Mouse (Mus musculus) brain, embryonic 14.5 days (tissue): Measurements from ENCODE around the gene Nosip. TPM values are rescaled to one million over a fixed set of nuclear protein-coding genes. Genes with fewer than 3 reads are reported as not detected.
"Not testable (repeated sequence)": the region's sequence is repeated elsewhere in the genome, so short reads cannot be mapped to it uniquely, and the experiment has no call there.

ENCODE experiments used
- DNase-seq: peaks from one replicate; pipeline ENCODE4 v3.0.0-alpha.2; 2011; ENCODE audit warnings: low read depth
- CTCF ChIP-seq: fragments of 200-500 bp; IDR thresholded peaks from 2 replicates; pipeline ENCODE4 v1.5.1; 2012; ENCODE audit warnings: inconsistent platforms, mild to moderate bottlenecking, moderate library complexity, borderline replicate concordance; ENCODE audit not compliant: insufficient read depth, insufficient read length; ENCODE audit errors: extremely low read depth
- POLR2A ChIP-seq: fragments of 200-500 bp; IDR thresholded peaks from 2 replicates; pipeline ENCODE4 v1.6.1; 2012; ENCODE audit warnings: mild to moderate bottlenecking, inconsistent platforms, borderline replicate concordance; ENCODE audit not compliant: poor library complexity, insufficient read depth, insufficient read length, severe bottlenecking; ENCODE audit errors: extremely low read depth
- polyA plus RNA-seq: library from polyadenylated mRNA; depleted of rRNA; stranded (reverse); fragments of >200 nt; gene quantifications from 2 replicates; pipeline ENCODE4 v1.2.3, GENCODE M21; 2012

Nosip gene
- polyA plus RNA-seq, 1 experiment, result 81.9 TPM

GRCm38 (mm10) chr7:45102441-45102840, 40.2 kb downstream of the Nosip start:
- TF ChIP-seq POLR2A (no peak), CTCF (no peak)
- DNase-seq, result no peak

DNA sequence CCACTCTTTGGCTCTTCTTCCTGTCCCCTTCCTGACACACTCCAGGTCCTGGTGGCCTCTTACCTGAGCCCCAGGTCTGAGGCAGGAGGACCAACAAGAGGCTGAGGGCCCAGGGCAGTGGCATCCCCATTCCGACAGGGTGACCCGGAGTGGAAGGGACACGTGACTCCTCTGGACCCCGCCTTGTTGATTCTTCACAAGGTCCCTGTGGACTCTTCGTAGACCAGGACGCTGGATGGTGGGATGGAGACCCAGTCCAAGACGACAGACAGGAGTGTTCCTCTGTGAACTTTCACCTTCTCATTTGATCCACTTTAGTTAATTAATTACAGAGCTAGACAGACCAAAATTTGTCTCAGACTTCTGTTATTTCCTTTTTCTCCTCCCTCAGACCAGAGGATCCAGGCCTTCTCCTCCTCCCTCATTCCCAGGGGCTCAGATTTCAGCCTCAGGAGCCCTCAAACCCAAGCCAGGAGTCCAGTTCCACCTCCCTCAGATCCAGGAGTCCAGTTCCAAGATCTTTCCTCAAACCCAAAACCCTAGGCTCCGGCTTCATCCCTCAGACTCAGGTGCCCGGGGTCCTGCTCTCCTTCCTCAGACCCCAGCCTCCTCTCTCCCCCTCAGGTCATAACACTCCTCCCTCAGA, 40.8 kb downstream of the Nosip start:
- TF ChIP-seq POLR2A (no peak), CTCF (no peak)

DNA sequence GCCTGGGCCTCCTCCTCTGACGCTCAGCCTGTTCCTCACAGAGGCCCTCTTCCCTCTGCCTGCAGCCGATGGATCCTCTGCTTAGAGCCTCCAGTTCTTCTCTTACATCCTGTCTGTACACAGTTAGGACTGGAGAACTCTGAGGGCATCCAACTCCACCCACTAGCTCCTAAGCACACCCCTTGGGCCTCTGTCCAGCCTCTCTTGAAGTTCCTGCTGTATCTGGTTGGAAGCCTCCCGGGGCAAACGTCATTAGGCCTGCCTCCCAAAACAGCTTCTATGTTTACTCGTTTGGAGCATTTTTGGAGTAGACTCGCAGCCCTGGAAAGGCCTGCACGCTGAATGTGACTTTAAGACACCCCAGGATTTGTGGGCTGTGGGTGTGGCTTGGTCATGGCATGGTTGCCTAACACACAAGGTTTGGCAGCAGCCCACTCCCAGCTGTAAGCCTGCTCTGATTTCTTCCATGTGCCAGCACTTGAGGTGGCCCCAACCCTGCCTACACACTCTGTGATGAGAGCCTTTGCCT, 41.5 kb downstream of the Nosip start, which contains the start of gene Fcgrt:
Gene Fcgrt (minus strand): TSS at position 200 of the 529 bp plus-strand sequence.
- TF ChIP-seq POLR2A (no peak), CTCF (no peak)
- DNase-seq, result peak; percentile 67

More for the DNA sequence above, 40.8 kb downstream of the Nosip start:
- DNase-seq, result no peak

DNA sequence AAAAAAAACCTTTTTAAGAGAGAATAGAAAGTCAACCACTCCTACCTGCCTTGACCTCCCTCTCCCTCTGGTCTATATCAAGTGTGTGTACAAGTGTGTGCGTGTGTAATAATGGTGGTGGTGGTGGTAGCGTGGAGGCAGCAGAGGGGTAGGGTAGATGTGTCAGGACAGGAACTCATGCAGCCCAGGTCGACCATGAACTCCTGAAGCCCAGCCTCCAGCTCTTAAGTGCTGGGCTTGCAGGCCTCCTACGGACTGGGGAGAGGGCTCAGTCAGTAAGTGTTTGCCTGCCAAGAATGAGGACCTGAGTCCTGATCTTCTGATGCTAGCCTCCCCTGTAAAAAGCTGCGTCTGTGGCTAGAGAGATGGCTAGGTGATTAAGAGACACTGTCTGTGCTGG, 42.7 kb downstream of the Nosip start:
- TF ChIP-seq CTCF (no peak), POLR2A (no peak)
- no peak for DNase-seq

GRCm38 (mm10) chr7:45105491-45105890, 43.3 kb downstream of the Nosip start:
- DNase-seq, result no peak
- TF ChIP-seq POLR2A (no peak), CTCF (no peak)

DNA sequence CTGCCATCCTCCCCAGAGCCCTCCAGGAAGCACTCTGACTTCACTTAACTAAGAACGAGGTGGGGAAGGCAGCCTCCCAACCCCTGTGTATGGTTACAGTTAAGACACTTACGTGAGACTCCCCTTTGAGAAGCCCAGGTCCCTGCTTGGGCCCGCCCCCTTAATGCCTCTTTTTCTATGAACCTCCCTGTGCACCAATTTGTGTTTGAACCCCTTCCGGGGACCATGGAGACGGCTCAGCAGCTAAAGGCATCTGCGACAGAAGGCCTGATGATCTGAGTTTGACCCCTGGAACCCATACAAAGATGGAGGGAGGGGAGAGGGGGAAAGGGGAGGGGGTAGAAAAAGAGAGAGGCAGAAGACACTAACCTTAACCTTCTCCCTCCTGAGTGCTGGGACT, 44.2 kb downstream of the Nosip start:
- DNase-seq, result no peak
- no peak for TF ChIP-seq POLR2A
- no peak for TF ChIP-seq CTCF

GRCm38 (mm10) chr7:45107052-45107645, 44.9 kb downstream of the Nosip start:
- TF ChIP-seq CTCF (no peak), POLR2A (no peak)

DNA sequence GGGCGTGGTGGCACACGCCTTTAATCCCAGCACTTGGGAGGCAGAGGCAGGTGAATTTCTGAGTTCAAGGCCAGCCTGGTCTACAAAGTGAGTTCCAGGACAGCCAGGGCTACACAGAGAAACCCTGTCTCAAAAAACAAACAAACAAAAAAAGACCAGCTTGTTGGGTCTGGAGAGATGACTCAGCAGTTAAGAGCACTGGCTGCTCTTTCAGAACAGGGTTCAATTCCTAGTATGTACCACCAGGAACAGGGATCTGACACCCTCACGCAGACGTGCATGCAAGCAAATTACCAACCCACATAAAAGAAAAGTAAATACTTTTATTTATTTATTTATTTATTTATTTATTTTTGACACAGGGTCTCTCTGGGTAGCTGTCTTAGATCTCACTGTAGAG, 47.9 kb downstream of the Nosip start:
- not testable (repeated sequence) for DNase-seq

More at GRCm38 (mm10) chr7:45107052-45107645, 44.9 kb downstream of the Nosip start:
- DNase-seq, result no peak

GRCm38 (mm10) chr7:45111940-45112339, 49.7 kb downstream of the Nosip start:
- no peak for DNase-seq
- TF ChIP-seq POLR2A, result no peak
- TF ChIP-seq CTCF, result no peak

- TF ChIP-seq CTCF, result no peak
- no peak for TF ChIP-seq POLR2A
- DNase-seq, result no peak
Measured at GRCm38 (mm10) chr7:45112529-45112928, 50.3 kb downstream of the Nosip start.

DNA sequence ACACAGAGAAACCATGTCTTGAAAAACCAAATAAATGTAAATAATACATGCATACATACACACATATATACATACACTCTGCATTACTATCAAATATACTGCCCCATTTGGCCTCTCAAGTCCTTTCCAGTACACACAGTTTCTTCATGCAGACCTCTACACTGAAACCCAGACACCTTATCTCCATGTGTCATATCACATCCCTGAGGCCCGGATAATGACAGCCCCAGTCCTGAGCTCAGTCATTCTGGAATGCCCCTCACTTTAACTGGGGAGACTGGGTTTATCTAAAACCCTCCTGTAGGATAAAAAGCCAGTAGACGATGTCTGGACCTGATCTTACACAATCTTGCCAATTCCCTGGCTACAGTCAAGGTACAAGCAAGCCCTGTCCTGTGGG, 51.2 kb downstream of the Nosip start:
- DNase-seq, result no peak
- TF ChIP-seq CTCF, result no peak
- no peak for TF ChIP-seq POLR2A

DNA sequence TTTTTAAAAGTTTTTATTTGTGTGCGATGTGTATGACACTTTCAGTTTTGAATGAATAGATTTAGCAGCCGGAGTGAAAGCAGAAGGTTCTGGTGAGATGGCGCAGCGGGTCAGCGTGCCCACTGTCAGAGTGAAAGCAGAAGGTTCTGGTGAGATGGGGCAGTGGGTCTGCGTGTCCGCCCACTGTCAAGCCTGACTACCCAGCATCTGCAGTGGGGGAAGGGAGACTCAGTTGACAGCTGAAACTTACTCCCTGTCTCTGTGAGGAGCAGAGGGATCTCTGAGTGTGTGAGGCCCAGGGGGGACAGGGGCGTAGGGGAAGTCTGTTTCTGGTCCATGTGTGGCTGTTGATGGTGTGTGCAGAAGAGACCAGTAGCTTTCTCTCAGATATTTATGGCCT, 55.3 kb downstream of the Nosip start:
- TF ChIP-seq CTCF (no peak), POLR2A (no peak)
- no peak for DNase-seq

GRCm38 (mm10) chr7:45118336-45118735, 56.1 kb downstream of the Nosip start:
- DNase-seq, result no peak
- TF ChIP-seq CTCF, result no peak
- no peak for TF ChIP-seq POLR2A
